Mouse (Mus musculus) common myeloid progenitor, adult 5-6 weeks (primary cell): ENCODE measurements around the gene Magi1. TPM values are rescaled to one million over a fixed set of nuclear protein-coding genes. Genes with fewer than 3 reads are reported as not detected.

Experiments used
- total RNA-seq: library from RNA; stranded (forward); fragments of 200-1000, 187-1606 nt; gene quantifications from 2 replicates; pipeline ENCODE4 v1.2.3, GENCODE M21; 2017

Gene Magi1
- total RNA-seq, 1 experiment from 2014 or later, result 0.18 TPM

Other genes with a start within 250 kb of the Magi1 start
- 5.7 and 6.6 TPM in 2 replicates for gene Slc25a26, start 216.4 kb upstream of the Magi1 start, total RNA-seq